Mouse (Mus musculus) gastrocnemius, postnatal 36 days (tissue): ENCODE results near the gene Slc35b2. TPM values are rescaled to one million over a fixed set of nuclear protein-coding genes. Genes with fewer than 3 reads are reported as not detected.

Experiments used
- total RNA-seq, 2 experiments: library from RNA; stranded (reverse); gene quantifications; 2 replicates each; pipeline ENCODE4 v1.2.3; 2021

The Slc35b2 gene
- total RNA-seq, 2 experiments from 2014 or later = 17.3 to 21.4 TPM

Other genes with a start within 250 kb of the Slc35b2 start
- gene Cdc5l, start 130.1 kb upstream of the Slc35b2 start, total RNA-seq = 10 to 100 TPM; 31.4 to 35.0 TPM
- gene Spats1, start 88.5 kb upstream of the Slc35b2 start, total RNA-seq = not detected
- gene Aars2, start 57.0 kb upstream of the Slc35b2 start, total RNA-seq = 10 to 100 TPM; 13.7 to 14.9 TPM
- not detected for gene Tcte1, start 40.4 kb upstream of the Slc35b2 start, total RNA-seq
- under 1 TPM in 1 of 2 experiments, not detected in 1; 0.13 TPM for gene Tmem151b, start 14.2 kb upstream of the Slc35b2 start, total RNA-seq
- under 1 TPM; 0.64 to 0.79 TPM for gene Nfkbie, start 8.2 kb upstream of the Slc35b2 start, total RNA-seq
- 100 to 1,000 TPM; 866 to 924 TPM for gene Hsp90ab1, start 9.4 kb downstream of the Slc35b2 start, total RNA-seq
- gene Slc29a1, start 35.7 kb downstream of the Slc35b2 start, total RNA-seq = 10 to 100 TPM; 30.3 to 35.8 TPM
- gene Mymx, start 38.2 kb downstream of the Slc35b2 start, total RNA-seq = 1 to 10 TPM in 1 of 2 experiments, under 1 TPM in 1; 0.33 to 1.2 TPM
- under 1 TPM; 0.10 to 0.27 TPM for gene Capn11, start 95.5 kb downstream of the Slc35b2 start, total RNA-seq
- gene Mrpl14, start 122.4 kb downstream of the Slc35b2 start, total RNA-seq = 100 to 1,000 TPM; 103 to 107 TPM
- gene Tmem63b, start 123.0 kb downstream of the Slc35b2 start, total RNA-seq = 10 to 100 TPM; 67.8 to 70.0 TPM
- not detected for gene 1600014C23Rik, start 170.0 kb downstream of the Slc35b2 start, total RNA-seq